Mouse (Mus musculus) ES-E14 (cell line): Measurements from ENCODE around the gene Cd5l.

Experiments
- CHD2 ChIP-seq: IDR thresholded peaks from 2 replicates; pipeline ENCODE4 v1.6.1; 2014; ENCODE audit warnings: mild to moderate bottlenecking, low read depth, low read length, inconsistent platforms
- HCFC1 ChIP-seq: IDR thresholded peaks from 2 replicates; pipeline ENCODE4 v1.6.1; 2012; ENCODE audit warnings: low read length, inconsistent platforms, borderline replicate concordance; ENCODE audit not compliant: insufficient read depth
- ZC3H11A ChIP-seq: IDR thresholded peaks from 2 replicates; pipeline ENCODE4 v1.6.1; 2012; ENCODE audit warnings: low read depth, mild to moderate bottlenecking, inconsistent platforms, low read length, borderline replicate concordance
- ZNF384 ChIP-seq: IDR thresholded peaks from 2 replicates; pipeline ENCODE4 v1.6.1; 2012; ENCODE audit warnings: low read depth, low read length, inconsistent platforms

- no peak for TF ChIP-seq ZNF384
- peak; percentile 41; the same call in 1 of the 2 replicates for TF ChIP-seq CHD2
- TF ChIP-seq ZC3H11A, result no peak
- no peak for TF ChIP-seq HCFC1
These were observed 35.1 kb upstream of the Cd5l start for GRCm38 (mm10) chr3:87322557-87322956.
